Mouse (Mus musculus) hindbrain, embryonic 16.5 days (tissue): Measurements from ENCODE around the gene Anks3. TPM values are rescaled to one million over a fixed set of nuclear protein-coding genes. Genes with fewer than 3 reads are reported as not detected.

ENCODE experiments used
- ATAC-seq: fragments of 200-750 bp; cut with Nextera tagmentation; 2 replicates; pipeline ENCODE4 v1.8.0; 2017; ENCODE audit warnings: moderate TSS enrichment, moderate library complexity
- H3K27ac ChIP-seq: fragments of 300-500 bp; sonication (generic); 2 replicates; pipeline ENCODE4 v1.5.1; 2014; ENCODE audit warnings: low read depth, mild to moderate bottlenecking, control low read depth, low read length, moderate library complexity
- H3K27me3 ChIP-seq: fragments of 300-500 bp; sonication (generic); replicated peaks from 2 replicates; pipeline ENCODE4 v1.6.1; 2014; ENCODE audit warnings: low read length; ENCODE audit not compliant: control insufficient read depth, insufficient read depth
- H3K36me3 ChIP-seq: fragments of 300-500 bp; sonication (generic); 2 replicates; pipeline ENCODE4 v1.6.1; 2014; ENCODE audit warnings: mild to moderate bottlenecking, low read length, moderate library complexity, mixed read lengths; ENCODE audit not compliant: control insufficient read depth, insufficient read depth
- H3K4me1 ChIP-seq: fragments of 300-500 bp; sonication (generic); 2 replicates; pipeline ENCODE4 v1.6.1; 2014; ENCODE audit warnings: low read depth, low read length; ENCODE audit not compliant: control insufficient read depth, insufficient read depth
- H3K4me2 ChIP-seq: fragments of 300-500 bp; sonication (generic); 2 replicates; pipeline ENCODE4 v1.6.1; 2014; ENCODE audit warnings: mild to moderate bottlenecking, low read length, control low read depth, moderate library complexity
- H3K4me3 ChIP-seq: fragments of 300-500 bp; sonication (generic); 2 replicates; pipeline ENCODE4 v1.5.1; 2014; ENCODE audit warnings: mild to moderate bottlenecking, low read length, control low read depth, moderate library complexity
- H3K9ac ChIP-seq: fragments of 300-500 bp; sonication (generic); 2 replicates; pipeline ENCODE4 v1.6.1; 2014; ENCODE audit warnings: low read depth, mild to moderate bottlenecking, control low read depth, low read length, moderate library complexity
- H3K9me3 ChIP-seq: fragments of 300-500 bp; sonication (generic); 2 replicates; pipeline ENCODE4 v1.6.1; 2014; ENCODE audit warnings: mild to moderate bottlenecking, low read length, moderate library complexity; ENCODE audit not compliant: control insufficient read depth
- WGBS: fragments of 180-500 bp; shearing (Covaris S2); extraction: QIAGEN DNeasy Blood & Tissue Kit; methylation state at CpG from one replicate; pipeline ENCODE4 v1.1.7; 2014; 5-methylcytosine and 5-hydroxymethylcytosine counted together
- polyA plus RNA-seq: library from polyadenylated mRNA; unstranded; fragments of >200 nt; fragmentation: Nextera tagmentation; extraction: Ambion mirVana; gene quantifications from 2 replicates; pipeline ENCODE4 v1.2.1, GENCODE M21; 2015

The Anks3 gene
- polyA plus RNA-seq, 1 experiment from 2014 or later: 68.6 TPM

- H3K27me3 ChIP-seq: no peaks in the 10 kb centered on the region
- no peak for ATAC-seq
- WGBS: 73% methylated on average over 4 of the region's 4 CpGs
- no peak overlapping the region for H3K4me3 ChIP-seq
- no peak overlapping the region for H3K9ac ChIP-seq
- H3K27ac ChIP-seq: no peak overlapping the region
- H3K36me3 ChIP-seq: peaks cover 46% of the 10 kb centered on the region
- no peaks in the 10 kb centered on the region for H3K4me1 ChIP-seq
- H3K9me3 ChIP-seq: no peaks in the 10 kb centered on the region
- H3K4me2 ChIP-seq: no peak overlapping the region
These were observed 16.6 kb downstream of the Anks3 start for GRCm38 (mm10) chr16:4947378-4947777.

GRCm38 (mm10) chr16:4946155-4946554, 17.9 kb downstream of the Anks3 start:
- H3K36me3 ChIP-seq: peaks cover 52% of the 10 kb centered on the region
- H3K9me3 ChIP-seq: no peaks in the 10 kb centered on the region
- no peaks in the 10 kb centered on the region for H3K4me1 ChIP-seq
- no peak overlapping the region for H3K27ac ChIP-seq
- no peak overlapping the region for H3K9ac ChIP-seq
- WGBS: 90% methylated on average over 3 of the region's 3 CpGs
- ATAC-seq: no peak
- H3K4me3 ChIP-seq: no peak overlapping the region
- no peaks in the 10 kb centered on the region for H3K27me3 ChIP-seq
- no peak overlapping the region for H3K4me2 ChIP-seq

- Histone ChIP-seq H3K9ac (no peak overlapping the region), H3K4me1 (peaks cover 1% of the 10 kb centered on the region), H3K9me3 (no peaks in the 10 kb centered on the region), H3K36me3 (peaks cover 49% of the 10 kb centered on the region), H3K27me3 (no peaks in the 10 kb centered on the region), H3K27ac (no peak overlapping the region), H3K4me3 (no peak overlapping the region), H3K4me2 (no peak overlapping the region)
- ATAC-seq: no peak
- WGBS: 85% methylated on average over 4 of the region's 4 CpGs
These were observed 18.6 kb downstream of the Anks3 start for GRCm38 (mm10) chr16:4945415-4945814.

GRCm38 (mm10) chr16:4943431-4943830, 20.6 kb downstream of the Anks3 start:
- WGBS: 96% methylated on average over 3 of the region's 3 CpGs
- H3K4me1 ChIP-seq: peaks cover 10% of the 10 kb centered on the region
- no peak overlapping the region for H3K4me3 ChIP-seq
- H3K27me3 ChIP-seq: no peaks in the 10 kb centered on the region
- H3K36me3 ChIP-seq: peaks cover 43% of the 10 kb centered on the region
- no peak overlapping the region for H3K4me2 ChIP-seq
- no peak overlapping the region for H3K27ac ChIP-seq
- no peak for ATAC-seq
- H3K9ac ChIP-seq: no peak overlapping the region
- no peaks in the 10 kb centered on the region for H3K9me3 ChIP-seq

GRCm38 (mm10) chr16:4942868-4943267, 21.1 kb downstream of the Anks3 start:
- H3K9me3 ChIP-seq: no peaks in the 10 kb centered on the region
- H3K4me2 ChIP-seq: no peak overlapping the region
- ATAC-seq: no peak
- H3K27ac ChIP-seq: no peak overlapping the region
- no peak overlapping the region for H3K4me3 ChIP-seq
- peaks cover 13% of the 10 kb centered on the region for H3K4me1 ChIP-seq
- H3K36me3 ChIP-seq: peaks cover 39% of the 10 kb centered on the region
- no peaks in the 10 kb centered on the region for H3K27me3 ChIP-seq
- WGBS: 95% methylated on average over 8 of the region's 8 CpGs
- H3K9ac ChIP-seq: no peak overlapping the region

GRCm38 (mm10) chr16:4941016-4941415, 23.0 kb downstream of the Anks3 start:
- H3K36me3 ChIP-seq: peaks cover 31% of the 10 kb centered on the region
- H3K27me3 ChIP-seq: no peaks in the 10 kb centered on the region
- H3K27ac ChIP-seq: no peak overlapping the region
- ATAC-seq: no peak
- H3K4me2 ChIP-seq: no peak overlapping the region
- H3K9me3 ChIP-seq: no peaks in the 10 kb centered on the region
- H3K4me1 ChIP-seq: peaks cover 13% of the 10 kb centered on the region
- no peak overlapping the region for H3K9ac ChIP-seq
- no peak overlapping the region for H3K4me3 ChIP-seq

GRCm38 (mm10) chr16:4940311-4940850, 23.6 kb downstream of the Anks3 start:
- Histone ChIP-seq H3K4me3 (no peak overlapping the region), H3K27me3 (no peaks in the 10 kb centered on the region)
- WGBS: 89% methylated on average over 10 of the region's 10 CpGs

GRCm38 (mm10) chr16:4939412-4939811, 24.6 kb downstream of the Anks3 start:
- Histone ChIP-seq H3K4me3 (peak overlapping the region; percentile 74), H3K27me3 (no peaks in the 10 kb centered on the region), H3K9ac (peak overlapping the region; percentile 82), H3K4me2 (peak overlapping the region; percentile 76), H3K27ac (peak overlapping the region; percentile 85), H3K9me3 (no peaks in the 10 kb centered on the region), H3K4me1 (peaks cover 13% of the 10 kb centered on the region), H3K36me3 (peaks cover 34% of the 10 kb centered on the region)
- WGBS: 5% methylated on average over 16 of the region's 16 CpGs
- peak; percentile 57 for ATAC-seq

More at GRCm38 (mm10) chr16:4940311-4940850, 23.6 kb downstream of the Anks3 start:
- no peak overlapping the region; the same call in 1 of the 2 replicates for H3K27ac ChIP-seq
- H3K4me2 ChIP-seq: peak overlapping the region; percentile 76
- no peak overlapping the region; the same call in 1 of the 2 replicates for H3K9ac ChIP-seq
- peaks cover 35% of the 10 kb centered on the region for H3K36me3 ChIP-seq
- no peak for ATAC-seq
- H3K9me3 ChIP-seq: no peaks in the 10 kb centered on the region
- peaks cover 13% of the 10 kb centered on the region for H3K4me1 ChIP-seq

- Histone ChIP-seq H3K9ac (peak overlapping the region; percentile 82), H3K27ac (peak overlapping the region; percentile 85), H3K4me2 (peak overlapping the region; percentile 76), H3K27me3 (no peaks in the 10 kb centered on the region), H3K9me3 (no peaks in the 10 kb centered on the region), H3K36me3 (peaks cover 32% of the 10 kb centered on the region), H3K4me3 (peak overlapping the region; percentile 74), H3K4me1 (peaks cover 13% of the 10 kb centered on the region)
- ATAC-seq: peak; percentile 96
- WGBS: under 1% methylated on average over 28 of the region's 28 CpGs
These were observed 25.0 kb downstream of the Anks3 start for GRCm38 (mm10) chr16:4938989-4939388.
